Comparison of ENCODE assay signal across 20 mouse cellular contexts in the genomic region with DNA sequence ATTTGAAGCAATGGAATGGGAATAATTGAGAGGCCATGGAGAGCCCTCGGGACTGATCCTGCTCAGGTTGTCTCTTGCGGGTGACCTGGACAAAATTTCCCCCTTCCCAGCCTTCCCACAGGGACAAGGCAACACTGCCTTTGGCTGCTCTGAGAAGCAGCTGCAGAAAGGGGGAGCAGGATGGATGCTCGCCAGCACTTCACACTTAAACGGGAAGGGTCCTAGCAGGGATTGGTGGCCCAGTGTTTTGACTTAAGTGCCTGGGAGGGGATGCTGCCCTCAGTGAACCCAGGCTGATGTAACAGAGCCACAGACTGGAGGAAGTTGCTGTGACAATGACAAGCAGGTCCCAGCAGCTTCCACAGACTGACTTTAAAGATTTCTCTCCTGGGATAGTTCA. TPM values are rescaled to one million over a fixed set of nuclear protein-coding genes. Genes with fewer than 3 reads are reported as not detected.
DNase-seq lines count a peak whose midpoint lies in the region; ATAC-seq lines count a peak whose summit lies in the region.
"Had no signal": no experiment of that assay in that cellular context is flagged by ENCODE, and none has a peak within 500 bp of the region (broad histone marks: within the 10 kb centered on the region; RNA-seq: fewer than 3 reads in every experiment).

No protein-coding gene starts in this region.

- 36% methylated on average over 4 of the region's 4 CpGs for WGBS in heart, embryonic 15.5 days
- WGBS in embryonic facial prominence, embryonic 10.5 days = 20% methylated on average over 4 of the region's 4 CpGs
- WGBS in forebrain, embryonic 11.5 days = 18% methylated on average over 4 of the region's 4 CpGs
- 38% methylated on average over 4 of the region's 4 CpGs for WGBS in intestine, embryonic 16.5 days
- WGBS in midbrain, embryonic 11.5 days = 27% methylated on average over 4 of the region's 4 CpGs

- H3K36me3 ChIP-seq in heart, embryonic 15.5 days = no peaks in the 10 kb centered on the region
- no peaks in the 10 kb centered on the region for H3K36me3 ChIP-seq in embryonic facial prominence, embryonic 10.5 days (replicated peaks)
- H3K36me3 ChIP-seq in forebrain, embryonic 11.5 days (ENCODE audit: control insufficient read depth, insufficient read depth, low read length) = no peaks in the 10 kb centered on the region
- no peaks in the 10 kb centered on the region for H3K36me3 ChIP-seq in intestine, embryonic 16.5 days (ENCODE audit: control insufficient read depth, insufficient read depth, low read length)
- no peaks in the 10 kb centered on the region for H3K36me3 ChIP-seq in midbrain, embryonic 11.5 days (ENCODE audit: control insufficient read depth, insufficient read depth, low read length)
- H3K36me3 ChIP-seq: hindbrain, embryonic 12.5 days had no signal

- H3K4me1 ChIP-seq in heart, embryonic 15.5 days (replicated peaks) = peaks cover 23% of the 10 kb centered on the region
- peaks cover 59% of the 10 kb centered on the region for H3K4me1 ChIP-seq in embryonic facial prominence, embryonic 10.5 days
- peaks cover 20% of the 10 kb centered on the region for H3K4me1 ChIP-seq in forebrain, embryonic 11.5 days (replicated peaks; ENCODE audit: control insufficient read depth, insufficient read depth, low read length)
- H3K4me1 ChIP-seq in intestine, embryonic 16.5 days (ENCODE audit: control insufficient read depth, insufficient read depth, low read length) = peaks cover 21% of the 10 kb centered on the region
- H3K4me1 ChIP-seq in midbrain, embryonic 11.5 days (ENCODE audit: control insufficient read depth, insufficient read depth, low read length) = peaks cover 14% of the 10 kb centered on the region

- no peak overlapping the region for H3K4me2 ChIP-seq in heart, embryonic 15.5 days
- H3K4me2 ChIP-seq in forebrain, embryonic 11.5 days (ENCODE audit: low read depth, low read length, severe bottlenecking) = no peak overlapping the region
- H3K4me2 ChIP-seq in intestine, embryonic 16.5 days (ENCODE audit: low read depth, low read length) = no peak overlapping the region
- no peak overlapping the region for H3K4me2 ChIP-seq in midbrain, embryonic 11.5 days
- H3K4me2 ChIP-seq: hindbrain, embryonic 12.5 days; liver, embryonic 11.5 days had no signal

- no peaks in the 10 kb centered on the region for H3K9me3 ChIP-seq in heart, embryonic 15.5 days (replicated peaks)
- H3K9me3 ChIP-seq in embryonic facial prominence, embryonic 10.5 days = no peaks in the 10 kb centered on the region
- no peaks in the 10 kb centered on the region for H3K9me3 ChIP-seq in forebrain, embryonic 11.5 days (ENCODE audit: control insufficient read depth, low read length)
- H3K9me3 ChIP-seq in intestine, embryonic 16.5 days (ENCODE audit: control insufficient read depth, low read length) = no peaks in the 10 kb centered on the region
- H3K9me3 ChIP-seq in midbrain, embryonic 11.5 days (ENCODE audit: control insufficient read depth, low read length) = no peaks in the 10 kb centered on the region
- H3K9me3 ChIP-seq: hindbrain, embryonic 12.5 days had no signal

- DNase-seq in heart, postnatal 36 days = no peak
- no peak for DNase-seq in embryonic facial prominence, embryonic 10.5 days (ENCODE audit: low spot score)
- no peak for DNase-seq in forebrain, embryonic 11.5 days (ENCODE audit: low spot score)
- no peak for DNase-seq in midbrain, embryonic 11.5 days (ENCODE audit: low spot score, missing footprints)
- no peak for DNase-seq in left cerebral cortex, adult 8-10 months (ENCODE audit: low spot score in 2 of 2)
- DNase-seq: adrenal gland, postnatal 10 days; gastrocnemius, postnatal 14 days; kidney, adult 11 months; kidney, postnatal 10 days; lung, adult 2 months; midbrain, embryonic 14.5 days; right cerebral cortex, postnatal 14 days; thymus, postnatal 25 days had no signal

- H3K27ac ChIP-seq in heart, embryonic 15.5 days = no peak overlapping the region
- H3K27ac ChIP-seq in embryonic facial prominence, embryonic 10.5 days (replicated peaks) = peak overlapping the region; percentile 73
- H3K27ac ChIP-seq in forebrain, embryonic 11.5 days (ENCODE audit: low read depth, low read length) = 0 out of 2 replicates have a peak overlapping the region, but pooled peaks have one; percentile 0
- H3K27ac ChIP-seq in intestine, embryonic 16.5 days (ENCODE audit: low read length) = peak overlapping the region; percentile 47; the same call in 1 of the 2 replicates
- H3K27ac ChIP-seq in midbrain, embryonic 11.5 days (ENCODE audit: low read depth, low read length) = no peak overlapping the region
- H3K27ac ChIP-seq: hindbrain, embryonic 12.5 days; layer of hippocampus, adult 2 months; macrophage had no signal

- ATAC-seq in heart, embryonic 15.5 days (replicated peaks; ENCODE audit: insufficient number of reproducible peaks, insufficient read depth, low FRiP score, low read depth) = no peak
- no peak for ATAC-seq in forebrain, embryonic 11.5 days (replicated peaks; ENCODE audit: low FRiP score)
- no peak for ATAC-seq in intestine, embryonic 16.5 days
- ATAC-seq in megakaryocyte progenitor cell, adult 5-6 weeks (replicated peaks; ENCODE audit: poor library complexity) = no peak
- ATAC-seq in midbrain, embryonic 11.5 days (ENCODE audit: low FRiP score) = no peak

- intact Hi-C loops in heart, postnatal 36 days (cut with DNase I) = no loop called here

- H3K4me3 ChIP-seq in heart, embryonic 15.5 days = no peak overlapping the region
- no peak overlapping the region for H3K4me3 ChIP-seq in embryonic facial prominence, embryonic 10.5 days
- no peak overlapping the region for H3K4me3 ChIP-seq in forebrain, embryonic 11.5 days (ENCODE audit: low read depth, low read length)
- H3K4me3 ChIP-seq in intestine, embryonic 16.5 days (ENCODE audit: low read length) = no peak overlapping the region
- no peak overlapping the region for H3K4me3 ChIP-seq in midbrain, embryonic 11.5 days (ENCODE audit: low read depth, low read length)
- H3K4me3 ChIP-seq: hindbrain, embryonic 12.5 days; layer of hippocampus, adult 2 months had no signal

- H3K9ac ChIP-seq in heart, embryonic 15.5 days = peak overlapping the region; percentile 19; the same call in 1 of the 2 replicates
- H3K9ac ChIP-seq in forebrain, embryonic 11.5 days (ENCODE audit: low read length) = no peak overlapping the region
- no peak overlapping the region for H3K9ac ChIP-seq in intestine, embryonic 16.5 days (ENCODE audit: low read depth, low read length)
- H3K9ac ChIP-seq in midbrain, embryonic 11.5 days (ENCODE audit: low read length) = no peak overlapping the region
- H3K9ac ChIP-seq: hindbrain, embryonic 12.5 days had no signal

- H3K27me3 ChIP-seq in heart, embryonic 15.5 days = no peaks in the 10 kb centered on the region
- H3K27me3 ChIP-seq in embryonic facial prominence, embryonic 10.5 days (replicated peaks; ENCODE audit: low read depth, poor library complexity, severe bottlenecking) = peaks cover 32% of the 10 kb centered on the region
- peaks cover 4% of the 10 kb centered on the region; the same call in 1 of the 2 replicates for H3K27me3 ChIP-seq in forebrain, embryonic 11.5 days (ENCODE audit: control insufficient read depth, insufficient read depth, low read length)
- no peaks in the 10 kb centered on the region for H3K27me3 ChIP-seq in intestine, embryonic 16.5 days (replicated peaks; ENCODE audit: control insufficient read depth, insufficient read depth, low read length)
- peaks cover 3% of the 10 kb centered on the region; the same call in 1 of the 2 replicates for H3K27me3 ChIP-seq in midbrain, embryonic 11.5 days (ENCODE audit: control insufficient read depth, insufficient read depth, low read length)

RNA-seq across cellular contexts. Expression of gene Rpusd4, which starts 45.9 kb away (rescaled TPM):
- polyA plus RNA-seq in heart, embryonic 15.5 days (2015; fragmentation: Nextera tagmentation; extraction: Ambion mirVana) = 20.2 and 23.4 TPM in 2 replicates
- 10 to 100 TPM; 12.6 to 15.3 TPM for total RNA-seq in heart, postnatal 36 days (2021)
- polyA plus RNA-seq in embryonic facial prominence, embryonic 10.5 days (2016; fragmentation: Nextera tagmentation; extraction: Ambion mirVana) = 35.4 and 35.9 TPM in 2 replicates
- polyA plus RNA-seq in forebrain, embryonic 11.5 days (2014; fragmentation: Nextera tagmentation; extraction: Ambion mirVana) = 26.7 and 29.3 TPM in 2 replicates
- 30.8 and 36.2 TPM in 2 replicates for polyA plus RNA-seq in intestine, embryonic 16.5 days (2015; fragmentation: Nextera tagmentation; extraction: Ambion mirVana)
- total RNA-seq in megakaryocyte progenitor cell, adult 5-6 weeks (2015) = 16.5 and 22.6 TPM in 2 replicates
- 19.9 and 23.9 TPM in 2 replicates for total RNA-seq in megakaryocyte progenitor cell, adult 5-6 weeks (2017)
- polyA plus RNA-seq in midbrain, embryonic 11.5 days (2014; fragmentation: Nextera tagmentation; extraction: Ambion mirVana) = 29.6 and 29.8 TPM in 2 replicates
- 10 to 100 TPM in 3 of 4 experiments, 1 to 10 TPM in 1; 9.1 to 12.1 (median 11.7) TPM for total RNA-seq in left cerebral cortex, adult 8-10 months (2022)

RNA-seq across cellular contexts. Expression of gene Fam118b, which starts 46.0 kb away (rescaled TPM):
- polyA plus RNA-seq in heart, embryonic 15.5 days (2015; fragmentation: Nextera tagmentation; extraction: Ambion mirVana) = 23.2 and 26.3 TPM in 2 replicates
- 10 to 100 TPM; 13.4 to 17.1 TPM for total RNA-seq in heart, postnatal 36 days (2021)
- polyA plus RNA-seq in embryonic facial prominence, embryonic 10.5 days (2016; fragmentation: Nextera tagmentation; extraction: Ambion mirVana) = 63.4 and 66.4 TPM in 2 replicates
- 68.9 and 75.4 TPM in 2 replicates for polyA plus RNA-seq in forebrain, embryonic 11.5 days (2014; fragmentation: Nextera tagmentation; extraction: Ambion mirVana)
- 58.2 and 58.9 TPM in 2 replicates for polyA plus RNA-seq in intestine, embryonic 16.5 days (2015; fragmentation: Nextera tagmentation; extraction: Ambion mirVana)
- 36.4 and 52.1 TPM in 2 replicates for total RNA-seq in megakaryocyte progenitor cell, adult 5-6 weeks (2015)
- 12.0 TPM in 2 replicates for total RNA-seq in megakaryocyte progenitor cell, adult 5-6 weeks (2017)
- polyA plus RNA-seq in midbrain, embryonic 11.5 days (2014; fragmentation: Nextera tagmentation; extraction: Ambion mirVana) = 82.0 and 82.2 TPM in 2 replicates
- 10 to 100 TPM; 20.2 to 23.0 (median 21.7) TPM for total RNA-seq in left cerebral cortex, adult 8-10 months (2022)

Comparison
In these comparisons a context has a peak if more than half of its experiments do, and no peak if none do; other contexts are left out.
1. H3K27ac ChIP-seq: peak in embryonic facial prominence, embryonic 10.5 days (single experiment), forebrain, embryonic 11.5 days (single experiment) and intestine, embryonic 16.5 days (single experiment); none in heart, embryonic 15.5 days (single experiment) and midbrain, embryonic 11.5 days (single experiment).